Mouse (Mus musculus) T-cell, adult 2 months (primary cell): Measurements from ENCODE around the gene Pcnp.

Experiments used
- DNase-seq: peaks from one replicate; pipeline ENCODE4 v3.0.0; 2022; ENCODE audit warnings: low spot score

The Pcnp gene

GRCm38 (mm10) chr16:56036501-56036900 lies 7.0 kb upstream of the Pcnp start:
- DNase-seq: no peak

- no peak for DNase-seq
These were observed 5.0 kb upstream of the Pcnp start for GRCm38 (mm10) chr16:56034566-56034965.

GRCm38 (mm10) chr16:56028722-56029551 lies 602 bp downstream of the Pcnp start:
- no peak for DNase-seq

GRCm38 (mm10) chr16:56027854-56028629 lies 1.5 kb downstream of the Pcnp start:
- DNase-seq: no peak

- DNase-seq: no peak
These were observed 9.9 kb downstream of the Pcnp start for GRCm38 (mm10) chr16:56019660-56020059.

- DNase-seq: no peak
These were observed 15.5 kb downstream of the Pcnp start for GRCm38 (mm10) chr16:56014076-56014475.

GRCm38 (mm10) chr16:56012789-56013743 lies 16.5 kb downstream of the Pcnp start:
- no peak for DNase-seq

GRCm38 (mm10) chr16:56008862-56009261 lies 20.7 kb downstream of the Pcnp start:
- no peak for DNase-seq

GRCm38 (mm10) chr16:56006798-56007197 lies 22.7 kb downstream of the Pcnp start:
- no peak for DNase-seq

GRCm38 (mm10) chr16:55994235-55994634 lies 35.3 kb downstream of the Pcnp start:
- no peak for DNase-seq

- no peak for DNase-seq
These were observed 39.2 kb downstream of the Pcnp start for GRCm38 (mm10) chr16:55990311-55990710.

- DNase-seq: no peak
These were observed 43.5 kb downstream of the Pcnp start for GRCm38 (mm10) chr16:55986001-55986400.

- peak; percentile 58 for DNase-seq
These were observed 54.6 kb downstream of the Pcnp start for GRCm38 (mm10) chr16:55974903-55975285.

GRCm38 (mm10) chr16:55974256-55974902 lies 55.2 kb downstream of the Pcnp start:
- DNase-seq: peak; percentile 92

GRCm38 (mm10) chr16:55973431-55974255 lies 55.9 kb downstream of the Pcnp start, which contains the start of gene Zbtb11:
TSS of gene Zbtb11 (plus strand) at chr16:55973883.
- peak; percentile 100 for DNase-seq

- no peak for DNase-seq
These were observed 56.8 kb downstream of the Pcnp start for GRCm38 (mm10) chr16:55972626-55973201.

GRCm38 (mm10) chr16:55971735-55972615 lies 57.6 kb downstream of the Pcnp start:
- DNase-seq: no peak

- DNase-seq: no peak
These were observed 59.1 kb downstream of the Pcnp start for GRCm38 (mm10) chr16:55970416-55970815.

GRCm38 (mm10) chr16:55969147-55969546 lies 60.4 kb downstream of the Pcnp start:
- DNase-seq: peak; percentile 59
